Mouse (Mus musculus): ENCODE data around the gene Tm2d1.

Gene Tm2d1

GRCm38 (mm10) chr4:98321371-98322111 lies 61.6 kb downstream of the Tm2d1 start:
- peak; percentile 61 for DNase-seq

- peak; percentile 11 for DNase-seq
These were observed 64.3 kb downstream of the Tm2d1 start for GRCm38 (mm10) chr4:98318769-98319168.

DNA sequence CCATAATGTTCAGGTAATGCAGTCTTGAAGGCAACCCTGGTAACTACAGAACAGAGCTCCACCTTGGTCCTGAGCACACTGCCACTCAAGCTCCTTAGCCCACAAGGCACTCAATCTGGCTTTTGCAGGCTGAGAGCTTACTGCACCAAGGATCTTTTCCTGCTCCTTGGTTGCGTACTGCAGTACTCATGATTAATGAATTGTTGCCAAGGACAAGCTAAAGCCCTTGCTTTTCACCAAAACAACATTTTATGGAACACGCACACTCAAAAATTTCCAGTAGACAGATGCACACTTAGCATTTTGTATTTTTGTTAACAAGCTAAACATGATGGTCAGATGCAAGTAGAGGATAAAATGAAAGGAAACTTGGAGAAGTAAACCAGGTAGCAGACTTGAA lies 66.0 kb downstream of the Tm2d1 start:
- DNase-seq = no peak
